Mouse (Mus musculus) thymus, postnatal 0 days (tissue): ENCODE results near the gene Qsox2. TPM values are rescaled to one million over a fixed set of nuclear protein-coding genes. Genes with fewer than 3 reads are reported as not detected.
A peak's percentile ranks its signal among the peaks of the same experiment; 100 is the strongest.

Experiments used
- DNase-seq: peaks from one replicate; pipeline ENCODE4 v3.0.0-alpha.2; 2015; ENCODE audit warnings: low spot score
- polyA plus RNA-seq: library from polyadenylated mRNA; unstranded; fragments of >200 nt; fragmentation: Nextera tagmentation; extraction: Ambion mirVana; gene quantifications from 2 replicates; pipeline ENCODE4 v1.2.1, GENCODE M21; 2015

The Qsox2 gene
- polyA plus RNA-seq, 1 experiment from 2014 or later, result 15.2 TPM

DNA sequence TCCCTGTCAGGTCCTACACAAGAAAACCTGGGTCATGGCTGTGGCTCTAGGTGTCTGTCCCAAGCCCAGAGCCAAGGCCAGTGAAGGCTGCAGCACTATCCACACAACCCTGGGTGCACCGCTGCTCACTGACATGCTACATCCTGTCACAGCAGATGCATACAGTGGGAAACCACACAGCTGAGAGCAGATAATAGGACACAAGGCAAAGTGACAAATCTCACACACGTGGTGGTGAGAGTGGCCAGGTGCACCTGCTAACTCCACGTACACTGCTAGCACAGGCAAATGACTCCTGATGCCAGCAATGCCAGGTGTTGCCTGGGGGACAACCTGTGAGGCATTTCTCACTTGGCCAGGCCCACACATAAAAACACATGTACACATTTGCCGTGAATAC is 12.1 kb downstream of the Qsox2 start:
- peak; percentile 77 for DNase-seq

DNA sequence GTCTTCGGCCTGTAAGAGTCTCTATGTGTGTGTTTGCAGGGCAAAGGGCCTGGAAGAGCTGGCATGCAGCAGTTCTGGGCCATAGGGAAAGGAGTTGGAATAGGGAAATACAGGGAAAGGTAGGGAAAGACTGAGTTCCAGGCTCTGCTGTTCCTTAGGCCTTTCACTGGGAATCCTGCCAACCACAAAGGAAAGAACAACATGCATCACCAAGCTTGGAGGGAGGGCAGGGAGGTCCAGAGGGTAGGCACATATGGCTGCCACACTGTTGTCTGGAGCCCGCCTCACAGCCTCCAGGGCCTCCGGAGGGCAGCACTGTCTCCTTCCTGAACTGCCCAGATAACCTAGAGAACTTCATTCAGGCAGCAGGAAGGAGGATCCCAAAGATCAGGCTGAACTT is 13.4 kb downstream of the Qsox2 start:
- no peak for DNase-seq

DNA sequence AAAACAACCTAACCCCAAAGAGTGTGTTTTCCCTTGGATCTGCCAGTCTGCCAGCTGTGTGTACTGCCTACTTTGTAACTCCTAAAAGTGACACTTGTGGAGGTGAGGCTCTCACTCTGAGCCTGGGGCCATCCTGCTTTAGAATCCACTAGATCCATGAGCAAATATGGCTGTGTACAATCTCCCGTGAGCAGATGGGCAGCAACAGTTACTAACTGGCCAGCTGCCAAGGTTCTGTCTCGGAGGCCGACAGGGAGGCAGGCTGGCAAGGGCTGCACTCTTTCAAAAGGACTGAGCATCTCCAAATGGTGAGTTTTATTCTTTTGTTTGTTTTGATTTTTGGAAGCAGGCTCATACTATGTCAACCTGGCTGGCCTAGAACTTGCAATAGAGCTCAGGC is 22.8 kb downstream of the Qsox2 start:
- no peak for DNase-seq

DNA sequence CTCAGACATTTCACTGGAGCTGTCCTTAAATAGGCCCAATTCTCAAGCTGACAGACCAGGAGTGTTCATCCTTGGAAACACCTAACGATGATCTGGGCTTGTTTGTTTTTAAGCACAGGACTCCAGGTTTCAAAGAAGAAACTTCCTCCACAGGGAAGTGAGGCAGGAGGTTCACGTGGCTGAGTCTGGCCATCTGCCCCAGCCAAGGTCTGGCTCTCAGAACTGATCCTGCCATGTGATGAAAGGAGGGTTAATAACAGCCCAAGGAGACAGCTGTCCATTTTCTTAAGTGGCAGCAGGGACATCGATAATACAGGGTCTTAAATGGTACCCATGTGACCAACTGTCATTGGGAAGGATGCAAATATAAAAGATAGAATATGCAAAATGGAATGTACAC is 27.8 kb downstream of the Qsox2 start:
- no peak for DNase-seq

DNA sequence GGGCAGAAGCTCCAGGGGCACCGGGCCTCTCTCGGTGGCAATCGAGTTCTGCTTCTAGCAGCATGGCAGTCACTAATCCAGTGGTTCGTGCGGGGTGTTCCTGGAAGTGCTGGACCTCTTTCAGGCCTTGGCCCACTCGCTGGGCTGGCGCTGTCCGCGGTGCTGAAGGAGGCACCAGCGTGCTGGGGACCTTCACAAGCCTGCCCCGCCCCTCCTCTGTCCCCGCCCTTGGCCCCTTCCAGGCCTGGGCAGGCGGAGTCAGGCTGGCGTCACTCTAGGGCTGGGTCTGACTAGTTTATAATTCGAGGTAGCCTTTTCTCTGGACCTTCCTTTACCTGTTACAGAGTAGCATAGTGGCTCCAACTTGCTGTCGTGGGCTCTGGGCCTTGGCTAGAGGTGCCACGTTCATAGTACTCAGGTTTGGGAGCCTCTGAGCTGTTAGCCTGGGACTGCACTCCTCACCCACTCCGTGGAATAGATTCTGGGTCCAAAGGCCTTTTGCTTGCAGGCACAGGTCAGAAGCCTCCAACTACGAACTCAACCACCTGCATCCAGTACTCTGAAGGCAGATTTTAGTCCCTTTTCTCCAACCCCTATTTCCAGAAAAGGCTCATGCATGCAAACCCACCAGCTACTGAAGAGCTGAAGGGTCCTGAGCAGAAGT is 29.1 kb downstream of the Qsox2 start, which contains the start of gene Lhx3:
Lhx3 (minus strand) TSS at position 164 of the 664 bp plus-strand sequence.
- peak; percentile 74 for DNase-seq

DNA sequence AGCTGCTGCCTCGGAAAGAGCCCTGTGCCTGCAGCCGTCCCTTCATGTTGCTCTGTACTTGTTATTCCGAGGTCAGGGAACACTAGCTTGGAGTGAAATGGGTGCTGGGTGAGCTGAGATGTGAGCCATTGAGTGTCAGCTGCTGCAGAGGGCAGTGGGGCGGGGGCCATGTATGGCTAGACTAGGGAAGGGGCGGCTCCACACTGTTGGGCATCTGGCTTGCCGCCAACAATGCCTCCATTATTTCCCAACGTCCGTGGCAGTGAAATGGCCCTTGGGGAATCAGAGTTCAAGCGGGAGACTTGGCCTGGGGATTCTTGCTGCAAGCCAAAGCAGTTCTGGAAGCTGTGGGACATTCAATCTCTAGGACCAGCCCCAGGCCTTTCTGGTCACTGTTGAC is 29.8 kb downstream of the Qsox2 start:
- DNase-seq, result no peak

DNA sequence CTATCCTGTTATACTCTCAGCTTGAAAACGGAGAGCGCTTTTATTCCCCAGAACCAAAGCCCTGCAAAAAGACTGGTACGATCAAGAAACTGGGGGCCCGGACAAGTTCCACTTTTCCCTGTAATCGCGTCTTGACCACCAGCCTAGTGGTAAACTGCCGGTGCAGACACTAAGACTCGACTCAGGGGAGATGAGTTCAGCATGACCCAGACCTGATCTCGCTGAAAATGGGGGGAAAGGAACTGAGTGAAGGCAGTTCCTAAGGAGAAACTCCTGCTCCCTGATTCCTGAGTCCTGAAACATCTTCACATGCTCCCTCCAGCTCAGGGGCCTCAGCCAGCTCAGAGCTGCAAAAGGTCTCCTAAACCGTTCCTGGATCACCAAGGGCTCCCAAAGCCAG is 31.6 kb downstream of the Qsox2 start:
- DNase-seq, result no peak

DNA sequence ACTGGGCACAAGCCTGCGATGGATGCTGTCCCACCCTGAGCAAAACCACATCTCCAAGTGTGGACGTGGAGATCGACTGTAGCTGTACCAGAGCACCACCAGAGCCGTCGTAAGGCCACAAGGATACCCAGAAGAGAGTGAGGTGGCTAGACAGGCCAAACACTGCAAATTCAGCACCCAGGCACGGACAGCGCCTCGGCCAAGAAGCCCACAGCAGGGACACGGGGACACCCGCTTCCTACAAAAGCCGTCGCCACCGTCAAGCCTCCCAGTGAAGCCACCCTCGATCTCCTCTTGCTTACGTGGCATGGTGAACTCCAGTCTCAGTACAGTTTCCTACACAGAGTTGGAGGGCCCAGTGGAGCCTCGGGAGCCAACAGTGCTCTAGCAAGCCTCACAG is 32.2 kb downstream of the Qsox2 start:
- peak; percentile 38 for DNase-seq

DNA sequence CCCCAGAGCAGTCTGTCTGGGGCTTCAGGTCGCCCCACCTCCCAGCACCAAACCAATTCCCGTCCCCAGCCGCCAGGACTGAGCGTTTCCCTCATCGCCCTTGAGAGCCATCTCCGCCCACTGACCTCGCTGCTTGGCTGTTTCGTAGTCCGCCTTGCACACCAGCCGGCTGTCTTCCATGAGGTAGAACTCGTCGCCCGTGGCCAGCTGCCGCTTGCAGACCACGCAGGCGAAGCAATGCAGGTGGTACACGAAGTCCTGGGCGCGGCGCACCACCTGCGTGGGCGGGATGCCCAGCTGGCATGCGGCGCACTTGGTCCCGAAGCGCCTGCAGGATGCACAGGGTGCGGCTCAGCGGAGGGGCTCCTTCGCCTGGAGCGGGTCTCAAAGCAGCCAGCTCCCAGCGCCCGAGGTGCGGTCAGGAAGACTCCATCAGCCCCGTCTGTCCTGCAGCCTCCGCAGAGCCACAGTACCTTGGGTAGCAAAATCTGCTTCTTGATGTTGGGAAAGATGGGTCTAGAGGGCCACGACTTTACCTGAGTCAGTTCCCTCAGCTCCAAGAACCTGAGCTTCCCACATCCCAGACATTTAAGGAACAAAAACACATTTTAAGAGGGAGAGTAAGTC is 34.4 kb downstream of the Qsox2 start:
- no peak for DNase-seq

DNA sequence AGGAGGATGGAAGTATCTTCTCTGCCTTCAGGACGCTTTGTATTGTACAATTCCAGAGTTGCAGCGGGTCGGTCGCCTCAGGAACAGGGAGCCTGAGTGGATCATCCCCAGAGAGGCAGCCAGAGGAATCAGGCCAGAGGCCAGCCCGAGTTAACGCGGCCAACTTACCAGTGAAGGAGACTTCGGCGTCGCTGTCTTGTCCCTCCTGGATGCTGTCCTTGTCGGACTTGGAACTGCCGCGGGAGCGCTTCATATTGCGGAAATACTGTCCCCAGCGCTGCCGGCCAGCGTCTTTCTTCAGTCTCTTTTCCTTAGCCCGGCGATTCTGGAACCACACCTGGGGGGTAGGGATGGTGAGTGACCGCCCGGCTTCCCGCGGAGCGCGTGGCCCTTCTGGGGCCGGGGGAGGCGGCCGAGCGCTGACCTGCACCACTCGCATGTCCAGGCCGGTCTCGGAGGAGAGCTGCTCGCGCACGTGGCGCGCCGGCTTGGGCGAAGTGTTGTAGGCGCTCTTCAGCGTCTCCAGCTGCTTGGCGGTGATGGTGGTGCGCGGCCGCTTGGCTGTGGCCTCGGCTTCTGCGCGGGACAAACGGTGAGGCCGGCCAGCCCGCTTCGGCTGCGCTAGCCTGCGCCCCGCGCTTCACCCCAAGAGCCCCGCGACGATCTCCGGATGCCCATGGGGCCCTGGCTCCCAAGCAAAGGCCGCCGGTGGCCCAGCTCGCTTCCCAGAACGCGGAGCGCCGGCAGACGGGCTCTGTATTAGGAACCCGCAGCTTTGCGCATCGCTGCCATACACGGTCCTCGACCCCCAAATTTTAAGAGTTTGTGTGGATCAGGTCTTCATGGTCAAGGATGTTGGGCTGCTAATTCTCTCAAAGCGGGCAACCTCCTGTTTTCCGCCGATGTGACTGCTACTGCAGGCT is 35.1 kb downstream of the Qsox2 start:
- DNase-seq, result no peak

DNA sequence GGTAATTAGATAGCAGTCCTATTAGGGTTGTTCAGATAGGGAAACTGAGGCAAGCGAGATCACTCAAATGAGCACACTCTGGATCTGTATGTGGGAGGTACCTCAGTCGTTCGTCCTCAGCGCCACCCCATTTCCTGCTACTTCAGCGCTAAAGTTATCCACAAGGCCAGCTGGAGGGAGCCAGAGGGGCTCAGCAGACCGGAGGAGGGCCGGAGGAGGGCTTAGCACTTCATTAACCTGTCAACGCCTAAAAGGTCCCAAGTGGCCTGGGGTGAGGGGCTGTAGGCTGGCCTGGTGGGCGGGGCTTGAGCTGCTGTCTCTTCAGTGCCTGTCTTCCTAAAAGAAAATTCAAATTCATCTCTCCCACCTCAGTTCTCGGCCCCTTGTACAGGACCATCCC is 38.8 kb downstream of the Qsox2 start:
- no peak for DNase-seq

DNA sequence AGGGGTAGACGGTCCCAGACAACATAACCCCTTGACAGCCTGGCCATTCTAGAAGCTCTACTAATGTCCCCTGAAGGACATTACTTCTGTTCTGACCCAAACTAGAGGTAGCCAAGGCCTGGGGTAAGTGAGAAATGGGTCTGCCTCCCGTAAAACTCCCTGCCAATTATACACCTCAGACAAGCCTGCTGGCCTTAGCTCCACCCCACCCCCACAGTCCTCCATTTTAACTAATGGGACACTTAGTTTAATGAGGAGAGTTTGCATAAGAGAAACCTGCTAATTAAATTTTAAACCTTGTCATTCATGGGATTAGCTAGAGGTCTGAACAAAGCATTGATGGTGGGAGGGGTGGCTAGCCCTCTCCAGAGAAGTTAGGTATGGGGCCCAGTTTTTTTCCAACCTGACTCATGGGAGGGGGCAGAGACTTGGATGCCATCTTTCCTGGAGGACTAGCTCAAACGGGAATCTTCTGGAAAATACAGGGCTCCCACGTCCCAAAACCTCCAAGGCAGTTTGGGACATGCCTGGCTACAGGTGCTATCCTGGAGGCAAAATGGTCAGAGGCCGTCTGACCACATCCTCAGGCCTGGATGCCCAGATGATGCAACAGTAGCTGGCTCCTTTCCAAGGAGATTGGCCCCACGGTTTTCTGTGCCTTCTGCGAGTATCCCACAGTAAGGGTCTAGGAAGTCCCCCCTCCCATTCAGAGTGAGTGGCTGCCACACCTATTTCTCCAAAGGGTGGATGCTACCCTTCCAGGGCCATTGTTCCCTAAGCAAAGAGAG is 42.6 kb downstream of the Qsox2 start:
- DNase-seq, result no peak

DNA sequence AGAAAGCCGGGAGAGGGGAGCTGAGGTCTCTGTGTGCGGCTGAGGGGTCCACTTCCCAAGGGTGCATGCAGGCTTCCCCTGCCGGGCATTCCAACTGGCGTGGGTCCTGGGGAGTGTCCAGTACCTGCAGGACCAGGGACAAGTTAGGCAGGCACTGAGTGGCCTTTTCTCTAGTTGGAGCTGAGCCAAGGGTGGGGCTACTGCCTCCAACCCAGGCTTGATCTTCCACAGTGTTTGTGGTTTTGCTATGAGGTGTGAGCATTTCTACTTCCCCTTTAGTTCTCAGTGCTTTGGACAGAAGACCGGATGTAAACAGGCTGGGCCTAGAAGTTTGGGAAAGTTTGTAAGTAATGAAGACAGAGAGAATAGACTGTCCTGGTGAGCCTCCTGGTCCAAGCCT is 48.8 kb downstream of the Qsox2 start:
- DNase-seq, result no peak

DNA sequence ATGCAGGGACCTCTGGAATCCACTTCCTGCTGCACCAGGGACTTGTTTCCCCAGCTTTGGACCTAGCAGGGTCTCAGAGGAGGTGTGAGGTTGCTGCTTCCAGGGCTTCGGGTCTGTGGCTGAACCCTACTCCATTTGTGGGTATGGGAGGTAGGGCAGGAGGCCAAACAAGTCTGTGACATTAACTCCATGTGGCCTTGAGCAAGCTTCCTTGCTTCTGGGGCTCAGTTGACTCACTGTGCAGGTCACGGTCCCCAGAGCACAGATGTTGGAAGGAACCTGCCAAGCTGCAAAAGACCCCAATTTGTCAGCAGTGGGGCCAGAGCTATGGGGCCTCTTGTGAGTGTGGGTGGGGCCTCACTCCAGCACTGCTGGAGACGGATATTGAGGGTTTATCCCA is 53.0 kb downstream of the Qsox2 start:
- no peak for DNase-seq

DNA sequence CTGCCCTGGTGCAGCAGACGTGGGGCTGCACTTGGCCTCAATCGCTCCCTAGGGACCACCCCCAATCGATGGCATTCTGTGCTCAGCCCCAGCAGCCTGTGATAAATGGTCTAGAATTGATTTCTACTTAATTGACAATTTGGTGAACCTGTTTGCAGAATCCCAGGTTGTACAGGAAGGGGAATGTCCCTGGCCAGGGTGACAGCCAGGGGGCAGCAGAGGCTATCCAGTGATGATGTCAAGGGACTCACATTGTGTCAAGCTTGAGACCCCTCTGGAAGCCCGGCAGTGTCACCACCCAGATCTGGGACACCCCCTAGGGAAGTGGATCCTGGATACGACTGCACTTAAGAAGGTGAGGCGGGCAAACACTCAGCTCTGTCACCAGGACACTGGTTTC is 54.7 kb downstream of the Qsox2 start:
- DNase-seq, result peak; percentile 65

DNA sequence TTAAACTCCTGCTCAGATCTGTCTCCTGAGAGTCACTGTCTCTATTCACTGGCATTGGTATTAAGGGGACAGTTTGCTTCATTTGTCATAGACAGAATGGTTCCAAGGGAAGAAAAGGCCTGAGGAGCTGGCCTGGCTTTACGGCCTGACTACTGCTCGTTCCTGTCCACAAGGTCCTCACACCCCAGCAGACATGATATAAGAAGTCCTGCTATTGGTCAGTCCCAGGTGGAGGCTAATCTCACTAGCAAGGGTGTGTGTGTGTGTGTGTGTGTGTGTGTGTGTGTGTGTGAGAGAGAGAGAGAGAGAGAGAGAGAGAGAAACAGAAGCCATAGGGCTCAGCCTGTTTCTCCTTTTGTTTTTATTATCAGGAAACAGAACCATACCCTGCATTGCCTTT is 60.1 kb downstream of the Qsox2 start:
- no peak for DNase-seq

DNA sequence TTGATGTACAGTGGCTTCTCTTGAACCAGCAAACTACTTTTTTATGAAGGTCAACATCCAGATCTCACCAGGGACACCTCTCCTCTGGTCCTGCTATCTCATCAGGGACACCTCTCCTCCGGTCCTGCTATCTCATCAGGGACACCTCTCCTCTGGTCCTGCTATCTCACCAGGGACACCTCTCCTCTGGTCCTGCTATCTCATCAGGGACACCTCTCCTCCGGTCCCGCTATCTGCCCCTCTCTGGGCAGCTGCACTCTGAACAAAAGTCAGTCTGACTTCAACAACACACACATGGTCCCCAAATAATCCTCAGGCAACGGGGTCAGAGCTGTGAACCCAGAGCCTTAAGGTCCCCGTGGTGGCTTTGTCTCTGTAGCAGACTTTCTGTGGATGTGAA is 60.6 kb downstream of the Qsox2 start:
- no peak for DNase-seq

DNA sequence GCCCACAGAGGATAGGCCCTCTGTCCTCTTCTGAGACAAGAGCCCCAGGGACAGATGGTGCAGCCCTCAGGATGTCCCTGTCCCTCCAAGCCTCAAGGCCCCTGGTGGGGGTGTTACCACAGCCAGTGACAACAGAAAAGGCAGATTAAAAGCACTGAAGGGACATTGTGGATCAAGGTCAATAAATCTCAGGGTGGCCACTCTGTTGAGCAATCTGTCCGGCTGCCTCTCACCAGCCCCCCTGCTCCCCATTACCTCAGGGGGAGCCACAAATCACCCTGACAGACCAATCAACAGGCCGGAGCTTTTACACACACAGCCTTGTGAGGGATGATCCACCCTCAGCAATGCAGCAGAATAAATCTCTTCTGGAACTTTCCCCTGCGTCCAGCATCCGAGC is 62.1 kb downstream of the Qsox2 start:
- no peak for DNase-seq

DNA sequence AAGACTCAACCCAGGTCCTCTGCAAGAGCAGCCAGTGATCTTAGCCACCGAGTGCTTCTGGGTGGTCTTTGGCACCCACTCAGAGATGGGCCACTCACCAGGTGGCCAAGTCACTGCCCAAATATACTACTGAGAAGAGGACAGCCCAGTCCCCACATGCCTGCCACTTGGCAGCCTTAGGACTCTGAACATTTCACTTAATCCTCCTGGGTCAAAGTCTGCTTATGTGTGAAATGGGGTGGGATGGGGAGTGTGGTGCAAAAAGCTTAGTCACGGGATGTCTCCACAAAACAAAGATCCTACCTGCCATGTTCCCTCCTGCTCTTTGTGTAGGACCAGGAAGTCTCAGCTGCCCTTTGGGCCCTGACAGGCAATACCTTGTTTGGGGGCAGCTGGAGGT is 65.2 kb downstream of the Qsox2 start:
- no peak for DNase-seq

DNA sequence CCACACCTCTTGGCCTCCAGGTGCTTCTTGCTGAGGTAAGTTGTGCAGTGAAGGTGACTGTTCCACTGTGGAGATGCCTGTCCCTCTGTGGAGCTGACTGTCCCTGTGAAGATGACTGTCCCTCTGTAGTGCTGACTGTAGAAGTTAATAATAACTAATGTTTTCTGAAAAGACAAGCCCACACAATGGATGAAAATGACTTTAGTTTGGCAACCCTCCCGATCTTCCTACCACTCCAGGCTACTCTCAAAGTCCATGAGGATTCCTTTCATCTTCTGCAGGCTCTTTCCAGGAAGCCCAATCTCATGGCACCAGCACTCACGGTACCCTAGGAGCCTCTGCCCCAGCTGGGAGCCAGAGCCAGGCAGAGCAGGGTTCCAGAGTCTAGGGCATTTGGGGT is 66.9 kb downstream of the Qsox2 start:
- no peak for DNase-seq

DNA sequence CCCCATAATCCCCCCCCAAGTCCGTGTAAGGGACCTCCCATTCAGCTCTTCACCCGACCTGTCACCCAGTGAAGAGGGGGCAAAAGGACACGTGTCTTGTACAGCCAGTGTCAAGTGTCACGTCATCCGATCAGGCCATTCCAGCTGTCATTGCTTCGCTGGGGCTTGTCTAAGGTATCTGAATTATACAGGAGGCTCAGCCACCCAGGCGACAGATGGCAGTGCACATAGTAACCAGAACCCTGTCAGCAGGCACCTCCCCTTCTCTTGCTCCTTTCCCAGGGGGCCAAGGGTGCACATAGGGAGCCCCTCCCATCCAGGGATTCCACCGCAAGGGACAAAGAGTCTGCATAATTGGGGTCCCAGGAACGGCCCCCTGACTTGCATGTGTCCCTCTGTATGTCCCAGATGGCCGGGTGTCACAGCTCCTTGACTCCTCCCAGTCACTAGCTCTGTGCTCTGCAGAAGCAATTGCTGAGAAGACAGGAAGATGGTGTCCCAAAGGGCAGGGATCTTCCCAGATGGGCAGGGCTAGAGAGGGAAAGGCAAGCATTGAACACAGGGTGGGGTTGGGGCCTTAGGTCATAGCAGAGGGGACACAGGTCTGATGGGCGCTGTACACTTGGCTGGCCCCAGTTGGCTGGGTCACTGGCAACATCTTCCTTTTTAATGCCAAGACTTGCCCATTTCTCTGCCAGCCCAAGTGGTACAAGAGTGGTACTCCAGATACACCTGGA is 68.3 kb downstream of the Qsox2 start:
- DNase-seq, result no peak
